Mouse (Mus musculus): Measurements from ENCODE around the gene Milr1. TPM values are rescaled to one million over a fixed set of nuclear protein-coding genes. Genes with fewer than 3 reads are reported as not detected.

The Milr1 gene
- polyA plus RNA-seq (2014; fragmentation: Nextera tagmentation; extraction: Ambion mirVana) = 0.63 and 1.3 TPM in 2 replicates

GRCm38 (mm10) chr11:106751039-106752018, at the start of gene Milr1:
Milr1 (plus strand) TSS chr11:106751226.
- no peak within 1 kb of the TSS for H3K4me3 ChIP-seq (ENCODE audit: low read depth, low read length)
- no peak for DNase-seq (ENCODE audit: low spot score)
- no peak within 1 kb of the TSS for H3K9ac ChIP-seq (ENCODE audit: low read length)
- WGBS = 92% methylated on average over 17 of the region's 17 CpGs
- H3K36me3 ChIP-seq (ENCODE audit: control insufficient read depth, insufficient read depth, low read length) = no peaks in the 10 kb centered on the region
- H3K9me3 ChIP-seq (ENCODE audit: control insufficient read depth, low read length) = no peaks in the 10 kb centered on the region; the same call in 1 of the 2 replicates
- H3K4me1 ChIP-seq (replicated peaks; ENCODE audit: control insufficient read depth, insufficient read depth, low read length) = no peaks in the 10 kb centered on the region
- H3K27me3 ChIP-seq (ENCODE audit: control insufficient read depth, insufficient read depth, low read length) = no peaks in the 10 kb centered on the region
- no peak within 1 kb of the TSS for H3K4me2 ChIP-seq (ENCODE audit: low read depth, low read length, severe bottlenecking)
- H3K27ac ChIP-seq (ENCODE audit: low read depth, low read length) = no peak within 1 kb of the TSS
- ATAC-seq (replicated peaks; ENCODE audit: low FRiP score) = no peak

- no peaks in the 10 kb centered on the region for H3K4me1 ChIP-seq (replicated peaks; ENCODE audit: control insufficient read depth, insufficient read depth, low read length)
- no peaks in the 10 kb centered on the region for H3K36me3 ChIP-seq (ENCODE audit: control insufficient read depth, insufficient read depth, low read length)
- H3K4me2 ChIP-seq (ENCODE audit: low read depth, low read length, severe bottlenecking) = no peak overlapping the region
- H3K27me3 ChIP-seq (ENCODE audit: control insufficient read depth, insufficient read depth, low read length) = no peaks in the 10 kb centered on the region
- H3K27ac ChIP-seq (ENCODE audit: low read depth, low read length) = no peak overlapping the region
- H3K4me3 ChIP-seq (ENCODE audit: low read depth, low read length) = no peak overlapping the region
- WGBS = 70% methylated on average over 9 of the region's 9 CpGs
- DNase-seq (ENCODE audit: low spot score) = no peak
- no peak for ATAC-seq (replicated peaks; ENCODE audit: low FRiP score)
- H3K9me3 ChIP-seq (ENCODE audit: control insufficient read depth, low read length) = no peaks in the 10 kb centered on the region
- no peak overlapping the region for H3K9ac ChIP-seq (ENCODE audit: low read length)
These were observed 49.4 kb upstream of the Milr1 start for GRCm38 (mm10) chr11:106701589-106701988.

- no peak overlapping the region for H3K9ac ChIP-seq (ENCODE audit: low read length)
- DNase-seq (ENCODE audit: low spot score) = no peak
- no peaks in the 10 kb centered on the region for H3K4me1 ChIP-seq (replicated peaks; ENCODE audit: control insufficient read depth, insufficient read depth, low read length)
- no peak for ATAC-seq (replicated peaks; ENCODE audit: low FRiP score)
- H3K4me3 ChIP-seq (ENCODE audit: low read depth, low read length) = no peak overlapping the region
- no peaks in the 10 kb centered on the region for H3K36me3 ChIP-seq (ENCODE audit: control insufficient read depth, insufficient read depth, low read length)
- H3K27me3 ChIP-seq (ENCODE audit: control insufficient read depth, insufficient read depth, low read length) = no peaks in the 10 kb centered on the region
- 73% methylated on average over 3 of the region's 3 CpGs for WGBS
- H3K9me3 ChIP-seq (ENCODE audit: control insufficient read depth, low read length) = no peaks in the 10 kb centered on the region
- H3K27ac ChIP-seq (ENCODE audit: low read depth, low read length) = no peak overlapping the region
- no peak overlapping the region for H3K4me2 ChIP-seq (ENCODE audit: low read depth, low read length, severe bottlenecking)
These were observed 48.4 kb upstream of the Milr1 start for GRCm38 (mm10) chr11:106702584-106702983.

- no peak overlapping the region for H3K9ac ChIP-seq (ENCODE audit: low read length)
- no peaks in the 10 kb centered on the region for H3K27me3 ChIP-seq (ENCODE audit: control insufficient read depth, insufficient read depth, low read length)
- no peak overlapping the region for H3K4me3 ChIP-seq (ENCODE audit: low read depth, low read length)
- DNase-seq (ENCODE audit: low spot score) = no peak
- no peak overlapping the region for H3K4me2 ChIP-seq (ENCODE audit: low read depth, low read length, severe bottlenecking)
- H3K27ac ChIP-seq (ENCODE audit: low read depth, low read length) = no peak overlapping the region
- 90% methylated on average over 7 of the region's 7 CpGs for WGBS
- no peak for ATAC-seq (replicated peaks; ENCODE audit: low FRiP score)
- H3K9me3 ChIP-seq (ENCODE audit: control insufficient read depth, low read length) = no peaks in the 10 kb centered on the region
- H3K4me1 ChIP-seq (replicated peaks; ENCODE audit: control insufficient read depth, insufficient read depth, low read length) = no peaks in the 10 kb centered on the region
- no peaks in the 10 kb centered on the region for H3K36me3 ChIP-seq (ENCODE audit: control insufficient read depth, insufficient read depth, low read length)
These were observed 47.1 kb upstream of the Milr1 start for GRCm38 (mm10) chr11:106703931-106704330.

- DNase-seq (ENCODE audit: low spot score) = no peak
- no peak for ATAC-seq (replicated peaks; ENCODE audit: low FRiP score)
- Histone ChIP-seq H3K4me1 (replicated peaks; ENCODE audit: control insufficient read depth, insufficient read depth, low read length) (no peaks in the 10 kb centered on the region; the same call in 1 of the 2 replicates), H3K27ac (ENCODE audit: low read depth, low read length) (no peak overlapping the region), H3K4me2 (ENCODE audit: low read depth, low read length, severe bottlenecking) (no peak overlapping the region), H3K4me3 (ENCODE audit: low read depth, low read length) (no peak overlapping the region), H3K9ac (ENCODE audit: low read length) (no peak overlapping the region), H3K36me3 (ENCODE audit: control insufficient read depth, insufficient read depth, low read length) (no peaks in the 10 kb centered on the region), H3K27me3 (ENCODE audit: control insufficient read depth, insufficient read depth, low read length) (no peaks in the 10 kb centered on the region), H3K9me3 (ENCODE audit: control insufficient read depth, low read length) (no peaks in the 10 kb centered on the region)
- WGBS = 82% methylated on average over 9 of the region's 9 CpGs
These were observed 46.5 kb upstream of the Milr1 start for GRCm38 (mm10) chr11:106704399-106705111.

GRCm38 (mm10) chr11:106706212-106706611, 44.8 kb upstream of the Milr1 start:
- Histone ChIP-seq H3K4me1 (replicated peaks; ENCODE audit: control insufficient read depth, insufficient read depth, low read length) (peaks cover 2% of the 10 kb centered on the region; the same call in 1 of the 2 replicates), H3K9ac (ENCODE audit: low read length) (no peak overlapping the region), H3K36me3 (ENCODE audit: control insufficient read depth, insufficient read depth, low read length) (no peaks in the 10 kb centered on the region), H3K4me3 (ENCODE audit: low read depth, low read length) (no peak overlapping the region), H3K9me3 (ENCODE audit: control insufficient read depth, low read length) (no peaks in the 10 kb centered on the region), H3K27ac (ENCODE audit: low read depth, low read length) (no peak overlapping the region), H3K4me2 (ENCODE audit: low read depth, low read length, severe bottlenecking) (no peak overlapping the region), H3K27me3 (ENCODE audit: control insufficient read depth, insufficient read depth, low read length) (no peaks in the 10 kb centered on the region)
- DNase-seq (ENCODE audit: low spot score) (no peak), ATAC-seq (replicated peaks; ENCODE audit: low FRiP score) (no peak)
- WGBS = 54% methylated on average over 4 of the region's 4 CpGs

- Histone ChIP-seq H3K36me3 (ENCODE audit: control insufficient read depth, insufficient read depth, low read length) (no peaks in the 10 kb centered on the region), H3K27me3 (ENCODE audit: control insufficient read depth, insufficient read depth, low read length) (no peaks in the 10 kb centered on the region), H3K4me2 (ENCODE audit: low read depth, low read length, severe bottlenecking) (no peak overlapping the region), H3K9me3 (ENCODE audit: control insufficient read depth, low read length) (no peaks in the 10 kb centered on the region), H3K9ac (ENCODE audit: low read length) (no peak overlapping the region), H3K4me1 (replicated peaks; ENCODE audit: control insufficient read depth, insufficient read depth, low read length) (peaks cover 2% of the 10 kb centered on the region; the same call in 1 of the 2 replicates), H3K4me3 (ENCODE audit: low read depth, low read length) (no peak overlapping the region), H3K27ac (ENCODE audit: low read depth, low read length) (no peak overlapping the region)
- DNase-seq (ENCODE audit: low spot score) = no peak
- no peak for ATAC-seq (replicated peaks; ENCODE audit: low FRiP score)
- WGBS = 79% methylated on average over 8 of the region's 8 CpGs
These were observed 43.9 kb upstream of the Milr1 start for GRCm38 (mm10) chr11:106707085-106707484.

- DNase-seq (ENCODE audit: low spot score) (no peak), ATAC-seq (replicated peaks; ENCODE audit: low FRiP score) (no peak)
- no peaks in the 10 kb centered on the region for H3K27me3 ChIP-seq (ENCODE audit: control insufficient read depth, insufficient read depth, low read length)
- no peak overlapping the region for H3K27ac ChIP-seq (ENCODE audit: low read depth, low read length)
- no peaks in the 10 kb centered on the region for H3K9me3 ChIP-seq (ENCODE audit: control insufficient read depth, low read length)
- WGBS = 80% methylated on average over 3 of the region's 3 CpGs
- H3K4me3 ChIP-seq (ENCODE audit: low read depth, low read length) = no peak overlapping the region
- H3K4me1 ChIP-seq (replicated peaks; ENCODE audit: control insufficient read depth, insufficient read depth, low read length) = peaks cover 2% of the 10 kb centered on the region; the same call in 1 of the 2 replicates
- no peak overlapping the region for H3K4me2 ChIP-seq (ENCODE audit: low read depth, low read length, severe bottlenecking)
- H3K36me3 ChIP-seq (ENCODE audit: control insufficient read depth, insufficient read depth, low read length) = no peaks in the 10 kb centered on the region
- no peak overlapping the region for H3K9ac ChIP-seq (ENCODE audit: low read length)
These were observed 43.2 kb upstream of the Milr1 start for GRCm38 (mm10) chr11:106707866-106708265.
